Mouse (Mus musculus): ENCODE results near the gene Phactr2. TPM values are rescaled to one million over a fixed set of nuclear protein-coding genes. Genes with fewer than 3 reads are reported as not detected.

The Phactr2 gene
- total RNA-seq, 2 experiments from 2014 or later: 32.1 to 39.0 TPM

- DNase-seq: no peak
These were observed 25.7 kb downstream of the Phactr2 start for GRCm38 (mm10) chr10:13448283-13449045.

- DNase-seq: peak; percentile 83
These were observed 27.4 kb downstream of the Phactr2 start for GRCm38 (mm10) chr10:13446791-13447249.

GRCm38 (mm10) chr10:13444257-13444656 lies 30.0 kb downstream of the Phactr2 start:
- no peak for DNase-seq

- DNase-seq: no peak
These were observed 30.6 kb downstream of the Phactr2 start for GRCm38 (mm10) chr10:13443647-13444046.

- DNase-seq: no peak
These were observed 33.9 kb downstream of the Phactr2 start for GRCm38 (mm10) chr10:13440292-13440691.

- DNase-seq: no peak
These were observed 35.9 kb downstream of the Phactr2 start for GRCm38 (mm10) chr10:13438118-13438821.

- no peak for DNase-seq
These were observed 37.2 kb downstream of the Phactr2 start for GRCm38 (mm10) chr10:13437011-13437410.

GRCm38 (mm10) chr10:13433016-13433415 lies 41.2 kb downstream of the Phactr2 start:
- DNase-seq: no peak

GRCm38 (mm10) chr10:13431641-13432540 lies 42.3 kb downstream of the Phactr2 start:
- DNase-seq: no peak

- DNase-seq: peak; percentile 75
These were observed 44.4 kb downstream of the Phactr2 start for GRCm38 (mm10) chr10:13429766-13430165.

- DNase-seq: peak; percentile 23
These were observed 45.0 kb downstream of the Phactr2 start for GRCm38 (mm10) chr10:13429240-13429639.

- no peak for DNase-seq
These were observed 45.7 kb downstream of the Phactr2 start for GRCm38 (mm10) chr10:13428536-13428935.

GRCm38 (mm10) chr10:13427599-13427998 lies 46.6 kb downstream of the Phactr2 start:
- no peak for DNase-seq

GRCm38 (mm10) chr10:13425198-13425597 lies 49.0 kb downstream of the Phactr2 start:
- DNase-seq: peak; percentile 31

- no peak for DNase-seq
These were observed 49.7 kb downstream of the Phactr2 start for GRCm38 (mm10) chr10:13424508-13424907.

- DNase-seq: no peak
These were observed 50.2 kb downstream of the Phactr2 start for GRCm38 (mm10) chr10:13424015-13424414.

- no peak for DNase-seq
These were observed 52.1 kb downstream of the Phactr2 start for GRCm38 (mm10) chr10:13422121-13422520.

GRCm38 (mm10) chr10:13419246-13419645 lies 55.0 kb downstream of the Phactr2 start:
- DNase-seq: no peak

GRCm38 (mm10) chr10:13415489-13416104 lies 58.6 kb downstream of the Phactr2 start:
- DNase-seq: no peak

GRCm38 (mm10) chr10:13412202-13412923 lies 61.8 kb downstream of the Phactr2 start:
- peak; percentile 43 for DNase-seq

- no peak for DNase-seq
These were observed 63.2 kb downstream of the Phactr2 start for GRCm38 (mm10) chr10:13411056-13411455.
